Mouse (Mus musculus): ENCODE results near the gene Acp7. TPM values are rescaled to one million over a fixed set of nuclear protein-coding genes. Genes with fewer than 3 reads are reported as not detected.

The Acp7 gene
- total and polyA plus RNA-seq, 3 experiments: not detected

DNA sequence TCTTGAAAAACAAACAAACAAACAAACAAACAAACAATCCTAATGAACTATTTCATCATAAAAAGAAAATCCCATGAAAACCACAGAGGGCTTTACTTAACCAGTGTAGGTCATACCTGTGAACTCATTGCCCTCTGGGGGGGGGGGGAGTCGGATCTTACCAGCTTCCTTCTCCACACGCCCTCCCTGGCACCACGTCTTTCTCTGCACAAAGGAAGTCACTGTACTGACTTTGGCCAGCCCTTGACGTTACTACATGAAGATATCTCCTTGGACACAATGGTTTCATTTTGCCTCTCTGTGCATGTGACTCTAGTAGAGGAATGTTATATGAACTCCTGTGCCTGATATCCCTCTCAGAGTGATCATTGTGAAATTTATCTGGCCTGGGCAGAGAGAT is 3.0 kb upstream of the Acp7 start:
- DNase-seq (ENCODE audit: low read depth, low spot score): no peak
- no peaks in the 10 kb centered on the region for H3K79me2 ChIP-seq (ENCODE audit: control insufficient read depth, insufficient read depth, low read length, poor library complexity)

DNA sequence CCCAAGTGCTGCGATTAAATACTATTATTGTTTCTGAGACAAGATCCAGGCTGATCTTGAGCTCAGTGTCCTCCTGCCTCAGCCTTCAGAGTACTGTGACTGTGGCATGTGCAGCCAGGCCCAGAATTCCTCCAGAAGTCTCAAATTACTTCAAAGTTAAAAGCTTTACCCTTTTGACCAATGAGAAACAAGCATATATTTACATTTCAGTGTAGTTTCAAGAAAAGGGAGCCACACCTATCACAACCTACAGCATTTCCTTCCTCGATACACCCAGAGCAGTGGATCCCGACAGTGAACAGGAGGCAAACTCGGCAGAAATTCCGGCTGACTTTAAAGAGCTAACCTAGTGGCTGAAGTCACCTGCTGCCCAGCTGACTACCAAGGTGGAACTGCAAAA is 6.3 kb downstream of the Acp7 start:
- DNase-seq (ENCODE audit: low read depth, low spot score): no peak
- Histone ChIP-seq H3K4me1 (ENCODE audit: control insufficient read depth in 1 of 2, insufficient read depth in 2 of 2, low read length in 2 of 2) (no peaks in the 10 kb centered on the region), H3K36me3 (ENCODE audit: control insufficient read depth in 1 of 2, insufficient read depth in 2 of 2, low read length in 2 of 2) (no peaks in the 10 kb centered on the region), H3K27me3 (ENCODE audit: control insufficient read depth in 1 of 2, insufficient read depth in 2 of 2, low read length in 2 of 2) (peaks cover 2 to 4% of the 10 kb centered on the region in 2 experiments; a peak in 2 of 4 replicates), H3K9me3 (replicated peaks; ENCODE audit: insufficient read depth, low read length) (no peaks in the 10 kb centered on the region), H3K79me2 (ENCODE audit: control insufficient read depth, insufficient read depth, low read length, poor library complexity) (no peaks in the 10 kb centered on the region), H3K9ac (ENCODE audit: control insufficient read depth, low read depth, low read length, poor library complexity, severe bottlenecking) (no peak overlapping the region), H3K4me3 (ENCODE audit: control insufficient read depth in 1 of 2, insufficient read depth in 1 of 2, low read depth in 2 of 2, low read length in 2 of 2) (no peak overlapping the region), H3K27ac (ENCODE audit: control insufficient read depth, low read depth, low read length) (no peak overlapping the region)
- TF ChIP-seq POLR2AphosphoS2 (IDR thresholded peaks at IDR 0.05; ENCODE audit: low read length) (no peak), JUND (IDR thresholded peaks at IDR 0.05; ENCODE audit: low read depth, low read length) (no peak), ELF1 (IDR thresholded peaks at IDR 0.05; ENCODE audit: low read depth, low read length) (no peak), ZNF384 (IDR thresholded peaks at IDR 0.05; ENCODE audit: low read depth, low read length) (no peak), POLR2AphosphoS5 (IDR thresholded peaks at IDR 0.05; ENCODE audit: borderline replicate concordance, low read depth, low read length) (no peak), ZC3H11A (IDR thresholded peaks at IDR 0.05; ENCODE audit: low read depth, low read length) (no peak), MYC (IDR thresholded peaks at IDR 0.05; ENCODE audit: low read depth, low read length) (no peak), CHD2 (IDR thresholded peaks at IDR 0.05; ENCODE audit: low read length) (no peak), MAFK (IDR thresholded peaks at IDR 0.05; ENCODE audit: borderline replicate concordance, low read depth, low read length) (no peak), GATA1 (IDR thresholded peaks at IDR 0.05; ENCODE audit: low read depth, low read length) (no peak), CHD1 (IDR thresholded peaks at IDR 0.05; ENCODE audit: low read depth, low read length) (no peak), CTCF (IDR thresholded peaks at IDR 0.05 in 2 of 3, conservative IDR thresholded peaks at IDR 0.05 in 1 of 3; ENCODE audit: control insufficient read depth in 1 of 3, insufficient read depth in 1 of 3, low read depth in 2 of 3, low read length in 3 of 3, poor library complexity in 1 of 3, severe bottlenecking in 1 of 3) (no peak), KAT2A (conservative IDR thresholded peaks at IDR 0.05; ENCODE audit: low read depth, low read length) (no peak), MXI1 (IDR thresholded peaks at IDR 0.05; ENCODE audit: low read depth, low read length) (no peak), ZMIZ1 (IDR thresholded peaks at IDR 0.05; ENCODE audit: low read depth, low read length) (no peak)

More for the DNA sequence above, 3.0 kb upstream of the Acp7 start:
- Histone ChIP-seq H3K27ac (ENCODE audit: control insufficient read depth, low read depth, low read length) (no peak overlapping the region), H3K4me1 (ENCODE audit: control insufficient read depth in 1 of 2, insufficient read depth in 2 of 2, low read length in 2 of 2) (0 out of 4 replicates have a peak, but pooled peaks cover 0 to 5% of the 10 kb centered on the region in 2 experiments), H3K36me3 (ENCODE audit: control insufficient read depth in 1 of 2, insufficient read depth in 2 of 2, low read length in 2 of 2) (no peaks in the 10 kb centered on the region), H3K4me3 (ENCODE audit: control insufficient read depth in 1 of 2, insufficient read depth in 1 of 2, low read depth in 2 of 2, low read length in 2 of 2) (no peak overlapping the region), H3K27me3 (ENCODE audit: control insufficient read depth in 1 of 2, insufficient read depth in 2 of 2, low read length in 2 of 2) (no peaks in the 10 kb centered on the region; a peak in 1 of 4 replicates), H3K9ac (ENCODE audit: control insufficient read depth, low read depth, low read length, poor library complexity, severe bottlenecking) (no peak overlapping the region), H3K9me3 (replicated peaks; ENCODE audit: insufficient read depth, low read length) (no peaks in the 10 kb centered on the region)
- TF ChIP-seq GATA1 (IDR thresholded peaks at IDR 0.05; ENCODE audit: low read depth, low read length) (no peak), ETS1 (IDR thresholded peaks at IDR 0.05; ENCODE audit: low read depth, low read length) (no peak), CHD1 (IDR thresholded peaks at IDR 0.05; ENCODE audit: low read depth, low read length) (no peak), KAT2A (conservative IDR thresholded peaks at IDR 0.05; ENCODE audit: low read depth, low read length) (no peak), ELF1 (IDR thresholded peaks at IDR 0.05; ENCODE audit: low read depth, low read length) (no peak), MYC (IDR thresholded peaks at IDR 0.05; ENCODE audit: low read depth, low read length) (no peak), RCOR1 (IDR thresholded peaks at IDR 0.05; ENCODE audit: low read depth, low read length) (no peak), CHD2 (IDR thresholded peaks at IDR 0.05; ENCODE audit: low read length) (no peak), POLR2AphosphoS5 (IDR thresholded peaks at IDR 0.05; ENCODE audit: borderline replicate concordance, low read depth, low read length) (no peak), NRF1 (IDR thresholded peaks at IDR 0.05; ENCODE audit: insufficient read depth, low read depth, low read length, poor library complexity, severe bottlenecking) (no peak), BHLHE40 (IDR thresholded peaks at IDR 0.05; ENCODE audit: borderline replicate concordance, low read depth, low read length) (no peak)
